Mouse (Mus musculus) frontal cortex, postnatal 36 days (tissue): ENCODE measurements at regions not wholly inside any gene's neighbourhood (a gene's known extent, or its start where the extent isn't known, plus 50 kb on each side); places are given as distances from the start of the nearest gene placed in this dataset.

Experiments
- DNase-seq, 2 experiments: peaks; one replicate each; pipeline ENCODE4 v3.0.0; 2022; ENCODE audit warnings: low spot score in 2 of 2

DNA sequence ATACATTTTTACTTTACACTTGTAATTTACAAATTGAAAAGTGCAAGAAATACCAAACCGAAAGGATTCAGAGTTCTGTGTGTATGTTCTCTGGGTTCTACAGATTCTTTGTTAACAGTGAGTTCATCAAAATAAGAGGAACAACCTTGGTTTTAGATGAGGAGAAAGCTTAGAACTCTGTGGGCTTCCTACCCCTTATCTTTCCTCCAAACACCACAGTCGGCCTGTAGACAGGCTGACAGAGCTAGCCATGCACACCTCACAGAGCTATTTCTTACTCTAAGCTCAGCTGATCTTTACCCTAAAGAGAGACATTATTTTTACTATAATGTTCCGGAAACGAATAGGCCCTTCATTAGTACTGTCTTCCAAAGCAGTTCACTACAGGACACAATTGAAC lies 67.7 kb upstream of the Zdhhc17 start:
- no peak for DNase-seq

GRCm38 (mm10) chr10:111073851-111074430 lies 64.0 kb upstream of the Zdhhc17 start:
- DNase-seq: no peak

DNA sequence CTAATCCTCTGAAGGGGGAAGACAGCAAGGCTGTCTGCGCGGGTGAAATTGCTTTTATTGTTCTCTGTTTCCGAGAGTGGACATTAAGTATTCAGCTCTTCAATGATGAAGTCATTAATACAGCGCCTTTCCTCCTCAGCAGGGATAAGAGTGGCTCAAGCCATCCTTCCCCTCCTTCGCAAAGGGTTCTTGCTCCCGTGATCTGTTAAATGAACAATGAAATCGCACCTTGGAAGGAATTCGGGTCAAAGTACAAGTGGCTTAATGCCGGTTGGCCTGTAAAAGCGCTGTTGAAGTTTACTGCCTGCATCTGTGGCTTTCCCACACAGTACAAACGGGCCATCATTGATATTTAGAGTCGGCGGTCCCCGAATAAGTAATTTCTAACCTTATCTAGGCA lies 63.3 kb upstream of the Zdhhc17 start:
- DNase-seq: no peak

DNA sequence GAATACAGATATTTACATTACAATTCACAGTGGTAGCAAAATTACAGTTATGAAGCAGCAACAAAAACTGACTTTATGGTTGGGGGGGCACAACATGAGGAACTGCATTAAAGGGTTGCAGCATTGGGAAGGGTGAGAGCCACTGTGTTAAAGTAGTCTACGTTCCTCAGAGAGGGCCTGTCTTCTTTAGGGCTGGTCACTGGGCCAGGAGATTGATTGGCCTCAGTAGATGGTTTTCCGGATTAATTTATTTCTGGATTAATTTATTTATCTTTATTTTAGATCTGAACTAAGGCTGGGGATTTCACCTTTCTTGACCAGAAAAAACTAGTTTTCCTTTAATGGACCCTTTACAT lies 62.6 kb upstream of the Zdhhc17 start:
- DNase-seq: no peak

DNA sequence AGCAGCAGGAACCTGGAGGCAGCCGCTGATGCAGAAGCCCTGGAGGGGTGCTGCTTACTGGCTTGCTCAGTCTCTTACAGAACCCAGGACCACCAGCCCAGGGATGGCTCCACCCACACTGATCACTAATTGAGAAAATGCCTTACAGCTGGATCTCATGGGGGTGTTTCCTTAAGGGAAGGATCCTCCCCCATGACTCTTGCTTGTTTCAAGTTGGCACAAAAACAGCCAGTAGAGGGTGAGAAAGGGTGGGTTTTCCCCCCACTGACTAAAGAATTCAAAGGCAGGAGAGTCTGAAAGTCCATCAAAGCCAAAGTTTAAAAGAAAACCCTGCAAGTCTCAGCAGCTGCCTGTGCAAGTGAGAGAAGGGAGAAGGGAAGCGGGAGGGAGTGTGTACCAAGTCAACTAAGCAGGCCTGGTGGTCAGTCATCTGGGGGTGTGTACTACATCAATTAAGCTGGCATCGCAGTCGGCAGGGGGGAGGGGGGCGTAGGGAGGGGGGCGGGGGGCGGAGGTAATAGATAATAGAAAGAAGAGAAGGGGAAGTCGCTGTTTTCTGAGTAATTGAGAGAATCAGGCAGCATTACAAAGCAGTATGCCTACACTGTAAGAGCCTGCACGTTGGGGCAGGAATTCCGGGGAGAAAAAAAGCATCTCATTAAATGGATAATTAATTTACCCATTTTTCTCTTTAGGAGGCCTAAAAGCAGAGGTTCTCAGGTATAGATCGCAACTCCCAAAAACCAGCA lies 62.0 kb upstream of the Zdhhc17 start:
- no peak for DNase-seq

GRCm38 (mm10) chr10:111066146-111066545 lies 56.2 kb upstream of the Zdhhc17 start:
- DNase-seq: no peak

GRCm38 (mm10) chr10:111060626-111061025 lies 50.7 kb upstream of the Zdhhc17 start:
- DNase-seq: no peak
